Mouse (Mus musculus) ES-Bruce4 (cell line): ENCODE measurements at regions not wholly inside any gene's neighbourhood (a gene's known extent, or its start where the extent isn't known, plus 50 kb on each side); places are given as distances from the start of the nearest gene placed in this dataset.

ENCODE experiments used
- CTCF ChIP-seq: IDR thresholded peaks from one replicate; pipeline ENCODE4 v1.8.1; 2011; ENCODE audit warnings: low read depth, low read length
- POLR2A ChIP-seq: IDR thresholded peaks from one replicate; pipeline ENCODE4 v1.8.1; 2011; ENCODE audit warnings: low read length; ENCODE audit not compliant: insufficient read depth

- no peak for TF ChIP-seq CTCF
- no peak for TF ChIP-seq POLR2A
Observed at GRCm38 (mm10) chr3:61255643-61256042, 105.8 kb upstream of the Rap2b start.
